Mouse (Mus musculus) G1E (cell line): Measurements from ENCODE around the gene Fhit.

Source experiments
- CTCF ChIP-seq: IDR thresholded peaks from 2 replicates; pipeline ENCODE4 v1.5.1; 2012; ENCODE audit warnings: low read depth, low read length, inconsistent platforms, mixed read lengths
- GATA1 ChIP-seq: IDR thresholded peaks from 2 replicates; pipeline ENCODE4 v1.6.1; 2012; ENCODE audit warnings: borderline replicate concordance, low read length, inconsistent platforms, mixed read lengths
- GATA2 ChIP-seq: IDR thresholded peaks from 2 replicates; pipeline ENCODE4 v1.6.1; 2012; ENCODE audit warnings: low read depth, low read length, inconsistent platforms, borderline replicate concordance
- POLR2AphosphoS5 ChIP-seq: IDR thresholded peaks from 2 replicates; pipeline ENCODE4 v1.6.1; 2012; ENCODE audit warnings: low read depth, low read length, inconsistent platforms; ENCODE audit not compliant: insufficient replicate concordance
- TAL1 ChIP-seq: conservative IDR thresholded peaks from 2 replicates; pipeline ENCODE4 v1.6.1; 2012; ENCODE audit warnings: low read depth, low read length, inconsistent platforms, mixed read lengths

DNA sequence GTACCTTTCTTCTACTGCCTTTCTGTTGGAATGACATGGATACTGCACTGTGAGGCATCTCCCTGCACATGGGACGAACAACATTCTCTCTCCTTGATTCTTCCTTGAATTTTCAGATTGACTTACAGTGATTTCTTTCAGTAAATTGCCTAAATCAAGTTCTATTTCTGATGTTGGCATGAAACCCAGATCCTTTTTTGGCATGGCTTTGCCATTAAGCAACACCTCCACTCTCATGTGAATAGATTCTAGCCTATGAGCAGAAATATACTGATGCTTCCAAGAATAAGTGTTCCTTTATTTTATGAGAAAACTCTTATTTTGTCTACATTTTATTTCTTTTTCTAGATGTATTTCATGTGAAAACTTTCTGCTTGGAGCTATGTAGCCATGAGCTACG lies 383.1 kb downstream of the Fhit start:
- TF ChIP-seq CTCF = no peak
- no peak for TF ChIP-seq POLR2AphosphoS5
- TF ChIP-seq GATA1 = no peak
- no peak for TF ChIP-seq TAL1
- no peak for TF ChIP-seq GATA2
